Mouse (Mus musculus): ENCODE measurements at regions not wholly inside any gene's neighbourhood (a gene's known extent, or its start where the extent isn't known, plus 50 kb on each side); places are given as distances from the start of the nearest gene placed in this dataset.

- no peak for DNase-seq (ENCODE audit: low spot score)
Observed at GRCm38 (mm10) chr14:104676810-104677209, 154.4 kb upstream of the Rnf219 start.

DNA sequence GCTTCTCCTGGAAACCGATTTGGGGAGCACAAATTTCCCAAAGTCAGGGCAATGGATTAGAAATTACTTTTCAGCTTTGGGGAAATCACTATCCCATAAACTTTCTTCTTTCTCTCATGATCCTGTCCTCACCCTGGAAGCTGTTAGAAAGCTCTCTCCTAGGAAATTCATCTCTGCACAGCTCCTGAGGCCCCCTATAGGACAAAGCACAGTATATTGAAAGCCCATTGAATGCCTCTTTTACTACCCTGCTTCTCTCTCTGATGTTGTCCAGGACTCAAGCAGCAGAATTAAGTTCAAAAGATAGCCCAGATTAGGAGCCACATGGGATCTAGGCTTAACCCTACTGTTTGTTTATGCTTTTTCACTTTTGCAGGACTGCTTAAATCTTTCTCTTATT is 139.3 kb upstream of the Rnf219 start:
- no peak for DNase-seq (ENCODE audit: low spot score)

GRCm38 (mm10) chr14:104658751-104659150 is 136.3 kb upstream of the Rnf219 start:
- no peak for DNase-seq (ENCODE audit: low spot score)

DNA sequence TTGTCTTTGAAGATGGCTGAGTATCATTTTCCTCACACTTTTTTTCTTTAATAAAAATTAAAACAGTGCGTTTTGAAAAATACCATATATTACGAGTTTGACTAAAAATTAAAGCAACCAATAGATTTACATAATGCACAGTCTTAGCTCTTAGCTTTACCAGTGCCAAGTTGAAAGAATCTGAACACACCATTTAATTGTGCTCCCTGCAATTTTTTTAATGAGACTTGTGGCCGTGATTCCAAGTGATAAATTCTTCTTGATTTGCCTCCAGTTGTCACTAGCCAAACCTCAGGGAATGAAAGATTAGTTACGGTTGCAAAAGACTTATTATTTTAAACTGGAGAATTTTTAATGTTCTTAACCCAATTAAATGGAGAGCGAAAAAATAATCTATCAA is 127.5 kb upstream of the Rnf219 start:
- no peak for DNase-seq (ENCODE audit: low spot score)

DNA sequence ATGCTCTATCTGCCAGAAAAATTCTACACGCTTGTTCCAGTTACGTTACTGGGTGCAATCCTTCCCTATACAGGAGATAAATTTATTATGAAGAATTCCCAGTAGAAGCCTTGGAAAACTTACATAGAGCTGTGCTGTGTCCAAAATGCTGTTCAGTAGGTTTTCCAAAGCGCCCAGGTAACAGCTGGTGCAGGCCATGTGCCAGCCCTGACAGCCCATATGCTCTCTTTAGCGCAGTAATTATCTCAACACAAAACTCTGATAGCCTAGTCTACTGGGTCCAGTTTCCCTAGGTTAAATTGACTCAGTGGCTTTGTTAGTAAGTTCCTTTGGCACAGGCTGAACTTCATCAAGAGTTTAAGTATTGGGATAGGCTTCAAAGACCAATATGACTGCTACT is 122.2 kb upstream of the Rnf219 start:
- DNase-seq (ENCODE audit: low spot score): no peak

DNA sequence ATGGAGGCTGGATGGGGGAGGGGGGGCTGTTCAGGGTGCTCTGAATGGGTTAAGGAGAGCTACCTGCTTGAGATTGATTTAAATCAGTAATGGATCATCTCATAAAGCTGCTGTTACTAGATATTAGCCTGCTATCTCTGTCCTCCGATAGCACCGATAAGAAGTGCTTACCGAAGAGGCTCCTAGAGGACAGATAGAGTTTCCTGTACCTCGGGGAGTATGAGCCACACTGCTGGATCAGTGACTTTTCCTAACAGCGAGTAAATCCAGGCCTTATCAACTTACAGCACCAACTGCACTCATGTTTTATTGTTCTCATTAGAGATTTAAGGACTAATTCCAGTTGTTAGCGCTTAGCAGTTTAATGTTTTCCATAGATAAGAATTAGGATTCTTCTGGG is 120.3 kb upstream of the Rnf219 start:
- DNase-seq (ENCODE audit: low spot score): no peak

DNA sequence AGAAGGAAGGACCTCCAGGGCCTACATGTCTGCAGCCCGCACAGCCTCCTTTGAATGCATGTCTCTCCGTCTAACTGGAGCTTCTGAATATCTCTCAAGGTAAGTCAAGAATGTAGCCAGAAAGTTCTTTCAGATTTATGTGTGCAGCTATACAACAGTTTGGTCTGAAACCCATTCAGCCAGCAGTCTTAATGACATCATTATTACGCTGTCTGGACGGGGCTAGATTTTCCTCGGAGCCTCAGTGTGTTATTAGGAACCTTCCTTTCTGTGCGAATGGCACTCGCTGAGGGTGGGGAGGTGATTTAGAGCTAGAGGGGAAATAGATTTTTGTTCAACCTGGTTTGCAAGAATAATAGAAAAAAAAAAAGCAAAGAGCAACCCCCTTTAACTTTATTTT is 116.9 kb upstream of the Rnf219 start:
- DNase-seq (ENCODE audit: low spot score): no peak

GRCm38 (mm10) chr14:104611467-104611866 is 89.0 kb upstream of the Rnf219 start:
- no peak for DNase-seq (ENCODE audit: low spot score)

- peak; percentile 8 for DNase-seq (ENCODE audit: low spot score)
Observed at GRCm38 (mm10) chr14:104610378-104610777, 87.9 kb upstream of the Rnf219 start.

DNA sequence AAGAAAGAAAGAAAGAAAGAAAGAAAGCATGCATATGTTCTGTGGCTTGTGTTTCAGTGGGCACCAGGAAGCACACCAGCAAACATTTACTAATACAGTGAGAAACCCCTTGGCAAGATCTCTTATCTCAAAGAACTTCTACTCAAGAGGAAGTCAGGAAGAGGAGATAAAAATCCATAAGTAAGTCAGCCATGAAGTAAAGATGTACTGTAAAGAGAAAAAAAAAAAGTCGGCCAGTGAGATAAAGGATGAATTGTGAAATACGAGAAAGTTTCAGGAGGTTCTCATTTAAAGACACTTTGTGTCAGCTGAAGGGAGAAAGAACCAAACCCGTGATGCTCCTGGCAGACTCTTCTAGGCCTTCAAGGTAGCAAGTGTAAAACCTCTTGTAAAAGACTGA is 72.4 kb upstream of the Rnf219 start:
- DNase-seq (ENCODE audit: low spot score): no peak

Measured in adipocyte (in vitro differentiated cells).